ENCODE assay signal across 10 mouse cellular contexts in the genomic region with DNA sequence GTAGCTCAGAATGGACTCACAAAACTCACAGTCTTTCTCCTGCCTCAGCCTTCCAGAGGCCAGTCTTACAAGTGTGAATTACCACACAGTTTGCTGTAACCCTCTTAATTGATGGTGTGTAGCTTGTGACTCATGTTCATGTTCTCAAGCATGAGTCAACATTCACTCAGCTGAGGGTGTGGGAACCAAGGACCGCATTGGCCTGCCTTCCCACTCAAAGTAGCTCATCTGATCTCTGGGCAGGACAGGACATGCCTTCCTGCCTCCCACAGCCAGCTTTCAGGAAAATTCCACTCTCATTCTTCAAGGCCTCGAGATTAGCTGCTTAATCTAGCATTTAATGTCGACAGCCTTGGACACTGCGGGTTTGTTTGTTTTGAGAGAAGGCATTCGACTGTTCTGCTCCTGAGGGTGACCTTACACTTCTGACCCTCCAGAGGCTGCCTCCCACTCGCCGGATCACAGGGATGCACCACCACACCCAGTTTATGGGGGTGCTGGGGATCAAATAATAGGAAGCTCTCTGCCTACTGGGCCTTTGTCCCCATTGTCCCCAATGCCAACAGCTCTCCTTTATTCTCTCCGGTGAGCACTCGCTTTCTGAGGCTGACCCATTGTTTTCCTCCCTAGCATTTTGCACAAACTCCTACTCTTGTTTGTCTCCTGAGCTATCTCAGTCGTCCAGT. TPM values are rescaled to one million over a fixed set of nuclear protein-coding genes. Genes with fewer than 3 reads are reported as not detected.
A peak's percentile ranks its signal among the peaks of the same experiment; 100 is the strongest.
DNase-seq lines count a peak whose midpoint lies in the region; ATAC-seq and TF ChIP-seq lines count a peak whose summit lies in the region.
"Had no signal": no experiment of that assay in that cellular context is flagged by ENCODE, and none has a peak within 500 bp of the region (broad histone marks: within the 10 kb centered on the region; RNA-seq: fewer than 3 reads in every experiment).

No protein-coding gene starts in this region.

- no peak overlapping the region for H3K4me2 ChIP-seq in intestine, embryonic 15.5 days (replicated peaks)
- H3K4me2 ChIP-seq in midbrain, embryonic 11.5 days = no peak overlapping the region
- H3K4me2 ChIP-seq: neural tube, embryonic 12.5 days had no signal

- peaks cover 20% of the 10 kb centered on the region; the same call in 1 of the 2 replicates for H3K4me1 ChIP-seq in spleen, adult 2 months (ENCODE audit: control insufficient read depth, insufficient read depth, insufficient read length)
- H3K4me1 ChIP-seq in intestine, embryonic 15.5 days (replicated peaks) = no peaks in the 10 kb centered on the region
- no peaks in the 10 kb centered on the region for H3K4me1 ChIP-seq in midbrain, embryonic 11.5 days (ENCODE audit: control insufficient read depth, insufficient read depth, low read length)
- H3K4me1 ChIP-seq: neural tube, embryonic 12.5 days had no signal

- 87% methylated on average over 10 of the region's 10 CpGs for WGBS in spleen, adult 2 months
- 56% methylated on average over 10 of the region's 10 CpGs for WGBS in intestine, embryonic 15.5 days
- 33% methylated on average over 10 of the region's 10 CpGs for WGBS in midbrain, embryonic 11.5 days

- no peaks in the 10 kb centered on the region for H3K9me3 ChIP-seq in intestine, embryonic 15.5 days
- H3K9me3 ChIP-seq in midbrain, embryonic 11.5 days (ENCODE audit: control insufficient read depth, low read length) = no peaks in the 10 kb centered on the region
- H3K9me3 ChIP-seq: neural tube, embryonic 12.5 days had no signal

- no peak overlapping the region for H3K4me3 ChIP-seq in spleen, adult 2 months (ENCODE audit: extremely low read depth, insufficient read depth, insufficient read length)
- no peak overlapping the region for H3K4me3 ChIP-seq in intestine, embryonic 15.5 days (replicated peaks)
- no peak overlapping the region for H3K4me3 ChIP-seq in midbrain, embryonic 11.5 days (ENCODE audit: low read depth, low read length)
- H3K4me3 ChIP-seq: neural tube, embryonic 12.5 days had no signal

- peak; percentile 68 for ATAC-seq in intestine, embryonic 15.5 days
- ATAC-seq in midbrain, embryonic 11.5 days (ENCODE audit: low FRiP score) = no peak
- ATAC-seq: activated CD4-positive, CD25-positive, alpha-beta regulatory T cell, adult 4 months had no signal

- no peak for TF ChIP-seq POLR2A in spleen, adult 2 months (IDR thresholded peaks at IDR 0.05; ENCODE audit: low read depth, low read length)

- H3K36me3 ChIP-seq in spleen, adult 2 months (ENCODE audit: control insufficient read depth, insufficient read depth, low read length) = no peaks in the 10 kb centered on the region
- H3K36me3 ChIP-seq in intestine, embryonic 15.5 days = no peaks in the 10 kb centered on the region
- no peaks in the 10 kb centered on the region for H3K36me3 ChIP-seq in midbrain, embryonic 11.5 days (ENCODE audit: control insufficient read depth, insufficient read depth, low read length)
- H3K36me3 ChIP-seq: neural tube, embryonic 12.5 days had no signal

- TF ChIP-seq CTCF in spleen, adult 2 months (IDR thresholded peaks at IDR 0.05; ENCODE audit: extremely low read depth, insufficient read depth, insufficient read length, insufficient replicate concordance) = no peak

- H3K9ac ChIP-seq in intestine, embryonic 15.5 days = no peak overlapping the region
- no peak overlapping the region for H3K9ac ChIP-seq in midbrain, embryonic 11.5 days (ENCODE audit: low read length)
- H3K9ac ChIP-seq: neural tube, embryonic 12.5 days had no signal

- DNase-seq in spleen, adult 2 months (ENCODE audit: low read depth in 1 of 2, low spot score in 2 of 2) = no peak
- no peak for DNase-seq in spleen, postnatal 14 days (ENCODE audit: low spot score in 2 of 2)
- peak; percentile 82 for DNase-seq in ZHBTc4 (ENCODE audit: low read depth, low spot score)
- DNase-seq in testis, postnatal 14 days (ENCODE audit: low spot score) = peak; percentile 77
- no peak for DNase-seq in frontal cortex, adult 2 months (ENCODE audit: extremely low spot score in 1 of 2, low spot score in 1 of 2)
- no peak for DNase-seq in midbrain, embryonic 11.5 days (ENCODE audit: low spot score, missing footprints)
- DNase-seq: cerebellum, postnatal 10 days had no signal

- no peaks in the 10 kb centered on the region for H3K27me3 ChIP-seq in spleen, adult 2 months (ENCODE audit: control insufficient read depth, insufficient read depth, low read length)
- no peaks in the 10 kb centered on the region for H3K27me3 ChIP-seq in intestine, embryonic 15.5 days (replicated peaks)
- no peaks in the 10 kb centered on the region for H3K27me3 ChIP-seq in midbrain, embryonic 11.5 days (ENCODE audit: control insufficient read depth, insufficient read depth, low read length)
- H3K27me3 ChIP-seq: neural tube, embryonic 12.5 days had no signal

- H3K27ac ChIP-seq in spleen, adult 2 months (ENCODE audit: insufficient read depth, low read length) = 0 out of 2 replicates have a peak overlapping the region, but pooled peaks have one; percentile 2
- H3K27ac ChIP-seq in intestine, embryonic 15.5 days = no peak overlapping the region
- H3K27ac ChIP-seq in midbrain, embryonic 11.5 days (ENCODE audit: low read depth, low read length) = no peak overlapping the region
- H3K27ac ChIP-seq: neural tube, embryonic 12.5 days had no signal

RNA-seq across cellular contexts. Expression of gene Atf7ip, which starts 6.5 kb away (rescaled TPM):
- 30.3 and 32.5 TPM in 2 replicates for polyA plus RNA-seq in spleen, adult 2 months (2012; rRNA removed)
- 24.1 and 25.4 TPM in 2 replicates for polyA plus RNA-seq in intestine, embryonic 15.5 days (2015; fragmentation: Nextera tagmentation; extraction: Ambion mirVana)
- 42.8 and 49.5 TPM in 2 replicates for polyA plus RNA-seq in frontal cortex, adult 2 months (2012; rRNA removed)
- 43.4 and 46.8 TPM in 2 replicates for polyA plus RNA-seq in midbrain, embryonic 11.5 days (2014; fragmentation: Nextera tagmentation; extraction: Ambion mirVana)

Comparison
In these comparisons a context has a peak if more than half of its experiments do, and no peak if none do; other contexts are left out.
1. DNase-seq: peak in ZHBTc4 (single experiment) and testis, postnatal 14 days (single experiment); none in spleen, adult 2 months (0 of 2), spleen, postnatal 14 days (0 of 2), frontal cortex, adult 2 months (0 of 2) and midbrain, embryonic 11.5 days (single experiment).